ENCODE assay signal across 8 mouse cellular contexts in the genomic region with DNA sequence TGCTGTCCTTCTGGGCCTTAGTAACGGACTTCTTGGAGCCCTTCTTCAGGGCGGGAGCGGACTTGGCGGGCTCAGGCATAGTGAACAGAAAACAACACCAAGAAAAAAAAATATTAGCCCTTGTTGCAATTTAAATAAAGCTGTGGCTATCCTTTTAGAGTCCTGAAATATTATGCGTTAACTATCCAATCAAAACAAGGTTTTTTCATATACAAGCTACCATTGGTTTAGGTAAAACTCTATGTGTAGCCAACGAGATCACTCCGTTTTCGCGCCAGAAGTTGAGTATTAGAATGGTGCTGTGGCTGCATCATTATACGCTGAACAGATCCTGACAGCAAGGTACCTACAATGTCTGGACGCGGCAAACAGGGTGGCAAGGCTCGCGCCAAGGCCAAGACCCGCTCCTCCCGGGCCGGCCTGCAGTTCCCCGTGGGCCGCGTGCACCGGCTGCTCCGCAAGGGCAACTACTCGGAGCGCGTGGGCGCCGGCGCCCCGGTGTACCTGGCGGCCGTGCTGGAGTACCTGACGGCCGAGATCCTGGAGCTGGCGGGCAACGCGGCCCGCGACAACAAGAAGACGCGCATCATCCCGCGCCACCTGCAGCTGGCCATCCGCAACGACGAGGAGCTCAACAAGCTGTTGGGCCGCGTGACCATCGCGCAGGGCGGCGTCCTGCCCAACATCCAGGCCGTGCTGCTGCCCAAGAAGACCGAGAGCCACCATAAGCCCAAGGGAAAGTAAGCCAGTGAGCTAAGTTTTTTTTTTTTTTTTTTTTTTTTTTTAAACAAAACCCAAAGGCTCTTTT. TPM values are rescaled to one million over a fixed set of nuclear protein-coding genes. Genes with fewer than 3 reads are reported as not detected.
A peak's percentile ranks its signal among the peaks of the same experiment; 100 is the strongest.
DNase-seq lines count a peak whose midpoint lies in the region; ATAC-seq lines count a peak whose summit lies in the region.
"Not testable (repeated sequence)": the region's sequence is repeated elsewhere in the genome, so short reads cannot be mapped to it uniquely, and the experiment has no call there.

A gene (plus strand): TSS at position 347 of the 808 bp plus-strand sequence.

- not testable (repeated sequence) for H3K27me3 ChIP-seq in forebrain, embryonic 14.5 days (replicated peaks; ENCODE audit: control insufficient read depth, insufficient read depth, low read length); liver, embryonic 15.5 days; stomach, embryonic 16.5 days (ENCODE audit: control insufficient read depth, insufficient read depth, low read length)

- peak within 1 kb of the TSS; percentile 95 for H3K27ac ChIP-seq in forebrain, embryonic 14.5 days (ENCODE audit: low read depth, low read length)
- peak within 1 kb of the TSS; percentile 98 for H3K27ac ChIP-seq in liver, embryonic 15.5 days (replicated peaks)
- H3K27ac ChIP-seq in stomach, embryonic 16.5 days (ENCODE audit: low read length), result peak within 1 kb of the TSS; percentile 98

- WGBS in forebrain, embryonic 14.5 days, result under 1% methylated on average over 25 of the region's 53 CpGs
- under 1% methylated on average over 28 of the region's 53 CpGs for WGBS in large intestine, adult 2 months
- under 1% methylated on average over 31 of the region's 53 CpGs for WGBS in liver, embryonic 15.5 days (ENCODE audit: insufficient replicate concordance)
- WGBS in stomach, embryonic 16.5 days, result under 1% methylated on average over 22 of the region's 53 CpGs

- peak within 1 kb of the TSS; percentile 78 for H3K9ac ChIP-seq in forebrain, embryonic 14.5 days (ENCODE audit: low read length)
- H3K9ac ChIP-seq in liver, embryonic 15.5 days, result peak within 1 kb of the TSS; percentile 75
- peak within 1 kb of the TSS; percentile 69 for H3K9ac ChIP-seq in stomach, embryonic 16.5 days (ENCODE audit: low read length)

- peak; percentile 95 for DNase-seq in ES-CJ7 (ENCODE audit: low read depth, low spot score)
- DNase-seq in cerebellum, adult 11 months, result peak; percentile 62
- DNase-seq in forebrain, embryonic 14.5 days (ENCODE audit: low spot score), result peak; percentile 98
- DNase-seq in heart, postnatal 25 days (ENCODE audit: low spot score); large intestine, adult 2 months (ENCODE audit: low read depth, low spot score): not testable (repeated sequence)
- peak; percentile 31 to 53 for DNase-seq in natural killer cell, adult 2 months (ENCODE audit: low spot score in 2 of 2)

- H3K4me3 ChIP-seq in forebrain, embryonic 14.5 days (ENCODE audit: low read depth, low read length), result peak within 1 kb of the TSS; percentile 43
- peak within 1 kb of the TSS; percentile 66 for H3K4me3 ChIP-seq in liver, embryonic 15.5 days (replicated peaks)
- H3K4me3 ChIP-seq in stomach, embryonic 16.5 days (replicated peaks; ENCODE audit: low read length), result peak within 1 kb of the TSS; percentile 60

- intact Hi-C loops in heart, postnatal 25 days (cut with DNase I), result loop anchor here (5.0 kb wide), 3 partner anchors 49 to 1821 kb away; a partner anchor contains a TSS

- peaks cover 29% of the 10 kb centered on the region for H3K4me1 ChIP-seq in forebrain, embryonic 14.5 days (ENCODE audit: control insufficient read depth, insufficient read depth, low read length)
- peaks cover 47% of the 10 kb centered on the region for H3K4me1 ChIP-seq in liver, embryonic 15.5 days (replicated peaks)
- H3K4me1 ChIP-seq in stomach, embryonic 16.5 days (ENCODE audit: control insufficient read depth, insufficient read depth, low read length), result peaks cover 34% of the 10 kb centered on the region

- peak within 1 kb of the TSS; percentile 59 for H3K4me2 ChIP-seq in forebrain, embryonic 14.5 days (ENCODE audit: low read length)
- peak within 1 kb of the TSS; percentile 78 for H3K4me2 ChIP-seq in liver, embryonic 15.5 days
- peak within 1 kb of the TSS; percentile 56 for H3K4me2 ChIP-seq in stomach, embryonic 16.5 days (ENCODE audit: low read depth, low read length)

- H3K36me3 ChIP-seq in forebrain, embryonic 14.5 days (ENCODE audit: control insufficient read depth, insufficient read depth, low read length); liver, embryonic 15.5 days (replicated peaks); stomach, embryonic 16.5 days (ENCODE audit: control insufficient read depth, insufficient read depth, low read length): not testable (repeated sequence)

- not testable (repeated sequence) for H3K9me3 ChIP-seq in forebrain, embryonic 14.5 days (replicated peaks; ENCODE audit: control insufficient read depth, low read length); liver, embryonic 15.5 days (replicated peaks); stomach, embryonic 16.5 days (replicated peaks; ENCODE audit: control insufficient read depth, low read length)

- peak; percentile 43 for ATAC-seq in forebrain, embryonic 14.5 days
- peak; percentile 38 for ATAC-seq in liver, embryonic 15.5 days (ENCODE audit: insufficient read depth)
- ATAC-seq in stomach, embryonic 16.5 days (ENCODE audit: insufficient read depth, low FRiP score), result peak; percentile 51

RNA-seq across cellular contexts. Expression of the gene that starts here (rescaled TPM):
- 1.9 and 4.4 TPM in 2 replicates for polyA plus RNA-seq in forebrain, embryonic 14.5 days (2014; fragmentation: Nextera tagmentation; extraction: Ambion mirVana)
- 10 to 100 TPM; 13.7 to 25.9 TPM for total RNA-seq in heart, postnatal 25 days (2021)
- polyA plus RNA-seq in large intestine, adult 2 months (2012; rRNA removed), result 64.4 and 250 TPM in 2 replicates
- polyA plus RNA-seq in liver, embryonic 15.5 days (2015; fragmentation: Nextera tagmentation; extraction: Ambion mirVana), result 8.3 and 9.7 TPM in 2 replicates
- 0.74 and 3.1 TPM in 2 replicates for polyA plus RNA-seq in stomach, embryonic 16.5 days (2015; fragmentation: Nextera tagmentation; extraction: Ambion mirVana)
